Mouse (Mus musculus) hindbrain, postnatal 0 days (tissue): ENCODE results near the gene Ppm1k. TPM values are rescaled to one million over a fixed set of nuclear protein-coding genes. Genes with fewer than 3 reads are reported as not detected.

Experiments
- ATAC-seq: fragments of 200-750 bp; cut with Nextera tagmentation; 2 replicates; pipeline ENCODE4 v1.8.0; 2017; ENCODE audit warnings: mild to moderate bottlenecking, moderate TSS enrichment, moderate library complexity
- DNase-seq: peaks from one replicate; pipeline ENCODE4 v3.0.0-alpha.2; 2015; ENCODE audit warnings: low spot score
- H3K27ac ChIP-seq: fragments of 300-500 bp; sonication (generic); 2 replicates; pipeline ENCODE4 v1.5.1; 2014; ENCODE audit warnings: mild to moderate bottlenecking
- H3K27me3 ChIP-seq: fragments of 300-500 bp; sonication (generic); 2 replicates; pipeline ENCODE4 v1.6.1; 2014; ENCODE audit warnings: low read length, mixed read lengths; ENCODE audit not compliant: insufficient read depth
- H3K36me3 ChIP-seq: fragments of 300-500 bp; sonication (generic); 2 replicates; pipeline ENCODE4 v1.6.1; 2014; ENCODE audit warnings: low read length, mixed read lengths; ENCODE audit not compliant: insufficient read depth
- H3K4me1 ChIP-seq: fragments of 300-500 bp; sonication (generic); 2 replicates; pipeline ENCODE4 v1.6.1; 2014; ENCODE audit warnings: antibody characterized with exemption, low read length, mixed read lengths; ENCODE audit not compliant: insufficient read depth
- H3K4me2 ChIP-seq: fragments of 300-500 bp; sonication (generic); 2 replicates; pipeline ENCODE4 v1.6.1; 2014; ENCODE audit warnings: low read depth, mild to moderate bottlenecking, low read length, moderate library complexity, mixed read lengths
- H3K4me3 ChIP-seq: fragments of 300-500 bp; sonication (generic); 2 replicates; pipeline ENCODE4 v1.5.1; 2014; ENCODE audit warnings: low read length
- H3K9ac ChIP-seq: fragments of 300-500 bp; sonication (generic); replicated peaks from 2 replicates; pipeline ENCODE4 v1.6.1; 2014; ENCODE audit warnings: mild to moderate bottlenecking, low read length, moderate library complexity, mixed read lengths
- H3K9me3 ChIP-seq: fragments of 300-500 bp; sonication (generic); 2 replicates; pipeline ENCODE4 v1.6.1; 2016; ENCODE audit warnings: low read length, mixed read lengths
- CTCF ChIP-seq: IDR thresholded peaks from 2 replicates; pipeline ENCODE4 v1.5.1; 2016; ENCODE audit warnings: antibody characterized with exemption, control low read depth, low read depth
- WGBS: fragments of 180-500 bp; shearing (Covaris S2); extraction: QIAGEN DNeasy Blood & Tissue Kit; methylation state at CpG from one replicate; pipeline ENCODE4 v1.1.7; 2014; 5-methylcytosine and 5-hydroxymethylcytosine counted together
- polyA plus RNA-seq: library from polyadenylated mRNA; unstranded; fragments of >200 nt; fragmentation: Nextera tagmentation; extraction: Ambion mirVana; gene quantifications from 2 replicates; pipeline ENCODE4 v1.2.1, GENCODE M21; 2015
- total RNA-seq: library from RNA; depleted of rRNA; stranded (reverse); fragments of >200 nt; gene quantifications from 2 replicates; pipeline ENCODE4 v1.2.3, GENCODE M21; 2014; rRNA removed

Ppm1k gene
- total RNA-seq, result 11.3 and 12.4 TPM in 2 replicates
- polyA plus RNA-seq, result 8.2 and 9.4 TPM in 2 replicates

GRCm38 (mm10) chr6:57535386-57535936, at the start of gene Ppm1k:
Gene Ppm1k, minus strand, starts transcription at chr6:57535468.
- no peak for TF ChIP-seq CTCF
- H3K27me3 ChIP-seq, result no peaks in the 10 kb centered on the region
- H3K9ac ChIP-seq, result peak within 1 kb of the TSS; percentile 62
- ATAC-seq (peak; percentile 99), DNase-seq (peak; percentile 99)
- H3K4me1 ChIP-seq, result peaks cover 5% of the 10 kb centered on the region; the same call in 1 of the 2 replicates
- H3K4me2 ChIP-seq, result peak within 1 kb of the TSS; percentile 81
- no peaks in the 10 kb centered on the region for H3K9me3 ChIP-seq
- H3K4me3 ChIP-seq, result peak within 1 kb of the TSS; percentile 57
- no peaks in the 10 kb centered on the region for H3K36me3 ChIP-seq
- peak within 1 kb of the TSS; percentile 83 for H3K27ac ChIP-seq
- WGBS, result under 1% methylated on average over 24 of the region's 24 CpGs

DNA sequence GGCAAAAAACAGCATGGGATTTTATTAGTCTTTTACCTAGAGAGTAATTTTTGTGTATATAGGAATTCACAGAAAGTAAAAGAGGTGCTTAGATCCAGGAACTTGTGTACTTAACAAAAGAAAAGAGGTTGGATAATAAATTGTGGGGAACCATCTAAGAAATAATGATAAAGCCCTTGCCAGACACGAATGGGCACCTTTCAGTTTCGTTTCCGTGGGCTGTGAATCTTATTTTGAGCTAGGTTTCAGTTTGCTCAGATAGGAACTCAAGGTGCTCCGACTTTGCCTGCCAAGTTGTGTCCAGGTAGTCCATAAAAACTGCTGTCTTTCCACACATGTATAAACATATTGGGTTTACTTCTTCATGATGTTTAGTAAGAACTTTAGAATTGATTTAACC, 47.1 kb upstream of the Ppm1k start:
- Histone ChIP-seq H3K4me3 (no peak overlapping the region), H3K27me3 (no peaks in the 10 kb centered on the region), H3K27ac (no peak overlapping the region), H3K9me3 (no peaks in the 10 kb centered on the region), H3K4me1 (no peaks in the 10 kb centered on the region), H3K4me2 (no peak overlapping the region), H3K9ac (no peak overlapping the region), H3K36me3 (no peaks in the 10 kb centered on the region)
- ATAC-seq (no peak), DNase-seq (no peak)
- 87% methylated on average over 4 of the region's 4 CpGs for WGBS
- no peak for TF ChIP-seq CTCF

DNA sequence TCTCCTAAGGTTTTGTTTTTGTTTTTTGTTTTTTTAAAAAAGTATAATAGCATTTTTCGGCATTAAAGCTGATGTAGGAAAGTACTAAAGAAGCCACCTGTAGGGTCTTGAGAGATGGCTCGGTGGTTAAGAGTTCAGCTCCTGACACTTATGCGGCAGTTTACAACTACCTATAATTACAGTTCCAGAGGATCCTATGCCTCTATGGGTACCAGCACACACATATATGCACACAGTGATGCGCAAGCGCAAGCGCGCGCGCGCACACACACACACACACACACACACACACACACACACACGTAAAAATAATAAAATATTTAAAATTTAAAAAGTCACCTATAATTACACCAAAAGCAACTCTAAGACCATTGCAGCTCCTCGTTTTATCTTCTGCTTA, 46.3 kb upstream of the Ppm1k start:
- WGBS, result 86% methylated on average over 12 of the region's 12 CpGs
- TF ChIP-seq CTCF, result no peak
- DNase-seq, result no peak
- no peaks in the 10 kb centered on the region for H3K36me3 ChIP-seq
- no peak for ATAC-seq
- H3K27me3 ChIP-seq, result no peaks in the 10 kb centered on the region
- no peak overlapping the region for H3K9ac ChIP-seq
- peak overlapping the region; percentile 80 for H3K4me2 ChIP-seq
- H3K4me3 ChIP-seq, result peak overlapping the region; percentile 47
- no peaks in the 10 kb centered on the region for H3K9me3 ChIP-seq
- H3K4me1 ChIP-seq, result no peaks in the 10 kb centered on the region
- H3K27ac ChIP-seq, result peak overlapping the region; percentile 61; the same call in 1 of the 2 replicates

DNA sequence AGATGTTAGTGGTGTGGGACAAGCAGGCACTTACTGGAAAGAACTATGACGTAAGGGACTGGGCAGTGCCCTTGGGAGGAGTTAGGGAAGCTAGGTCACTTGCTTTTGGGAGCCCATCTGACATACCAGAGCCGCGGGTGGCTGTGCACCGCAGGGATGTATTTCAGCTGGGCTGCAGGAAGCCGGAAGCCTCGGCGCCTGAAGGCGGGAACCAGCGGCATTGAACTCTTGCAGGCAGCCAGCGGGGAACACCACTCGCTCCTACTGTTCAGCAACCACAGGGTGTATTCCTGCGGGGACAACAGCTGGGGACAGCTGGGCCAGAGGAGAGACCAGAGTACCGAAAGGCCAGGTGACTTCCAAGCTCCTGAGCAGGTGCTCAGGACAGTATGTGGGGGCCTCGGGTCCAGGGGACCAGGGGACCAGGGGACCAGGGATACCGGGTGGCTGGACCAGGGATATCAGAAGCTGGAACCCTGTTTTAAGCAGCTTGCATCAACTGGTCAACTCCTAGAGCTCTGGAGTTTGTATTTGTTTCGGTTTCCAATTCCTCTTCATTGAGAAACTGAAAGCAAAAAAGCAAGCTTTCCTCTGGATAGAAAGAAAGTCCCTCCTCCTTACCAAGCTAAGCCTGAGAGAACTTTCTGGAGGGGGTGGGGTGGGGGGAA, 45.7 kb upstream of the Ppm1k start, which contains the start of gene Herc6:
TSS of gene Herc6 (plus strand) at position 120 of the 668 bp plus-strand sequence.
- H3K4me3 ChIP-seq, result peak within 1 kb of the TSS; percentile 47
- H3K4me1 ChIP-seq, result no peaks in the 10 kb centered on the region
- ATAC-seq (peak; percentile 84), DNase-seq (peak; percentile 53)
- H3K27me3 ChIP-seq, result no peaks in the 10 kb centered on the region
- no peaks in the 10 kb centered on the region for H3K36me3 ChIP-seq
- H3K9me3 ChIP-seq, result no peaks in the 10 kb centered on the region
- peak within 1 kb of the TSS; percentile 80 for H3K4me2 ChIP-seq
- 5% methylated on average over 16 of the region's 16 CpGs for WGBS
- no peak for TF ChIP-seq CTCF
- peak within 1 kb of the TSS; percentile 61; the same call in 1 of the 2 replicates for H3K27ac ChIP-seq
- H3K9ac ChIP-seq, result peak within 1 kb of the TSS; percentile 53

GRCm38 (mm10) chr6:57571587-57571986, 36.3 kb upstream of the Ppm1k start:
- H3K9ac ChIP-seq, result no peak overlapping the region
- ATAC-seq (no peak), DNase-seq (no peak)
- no peak overlapping the region for H3K4me3 ChIP-seq
- H3K27ac ChIP-seq, result no peak overlapping the region
- TF ChIP-seq CTCF, result no peak
- H3K4me2 ChIP-seq, result no peak overlapping the region
- H3K27me3 ChIP-seq, result no peaks in the 10 kb centered on the region
- no peaks in the 10 kb centered on the region for H3K36me3 ChIP-seq
- no peaks in the 10 kb centered on the region for H3K9me3 ChIP-seq
- H3K4me1 ChIP-seq, result no peaks in the 10 kb centered on the region

DNA sequence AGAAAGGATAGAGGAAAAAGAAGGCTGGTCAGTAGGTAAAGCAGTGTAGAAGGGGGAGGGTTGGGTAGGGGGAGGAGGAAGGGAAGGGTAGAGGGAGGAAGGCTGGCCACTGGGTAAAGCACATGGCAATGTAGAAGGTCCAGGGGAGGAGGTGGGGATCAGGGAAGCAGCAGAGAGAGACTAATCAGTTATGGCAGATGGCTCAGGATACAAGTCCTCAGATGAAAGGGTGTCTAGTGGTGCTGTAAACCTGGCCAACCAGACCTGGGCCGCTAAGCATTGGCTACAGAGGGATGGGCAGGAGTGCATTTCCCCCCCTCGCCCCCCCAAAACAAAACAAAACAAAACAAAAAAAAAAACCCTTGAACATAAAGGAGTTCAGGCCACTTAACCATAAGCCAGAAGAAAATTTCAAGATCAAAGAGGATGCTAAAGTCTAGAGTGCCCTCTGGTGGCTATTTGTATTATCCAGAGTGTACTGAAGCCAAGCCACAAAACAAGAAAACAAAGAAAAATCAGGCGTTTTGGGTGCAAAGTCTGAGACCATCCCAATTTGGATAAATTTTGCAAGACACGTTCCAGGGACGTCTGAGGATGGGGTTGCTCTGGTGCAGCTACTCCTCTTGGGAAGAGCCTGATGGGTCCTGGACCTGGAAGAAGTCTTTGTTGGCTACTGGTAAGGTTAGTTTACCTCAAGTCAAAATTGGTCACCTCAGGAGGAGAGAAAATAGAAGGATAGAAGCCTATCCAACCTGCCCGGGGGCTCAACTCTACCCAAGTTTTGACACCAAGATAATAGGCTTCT, 35.1 kb upstream of the Ppm1k start:
- no peak overlapping the region for H3K9ac ChIP-seq
- no peak overlapping the region for H3K4me3 ChIP-seq
- no peaks in the 10 kb centered on the region for H3K4me1 ChIP-seq
- no peak overlapping the region for H3K27ac ChIP-seq
- no peak overlapping the region for H3K4me2 ChIP-seq
- peak; percentile 83 for DNase-seq
- no peaks in the 10 kb centered on the region for H3K36me3 ChIP-seq
- H3K9me3 ChIP-seq, result no peaks in the 10 kb centered on the region
- peak; percentile 71 for ATAC-seq
- no peaks in the 10 kb centered on the region for H3K27me3 ChIP-seq
- TF ChIP-seq CTCF, result peak; percentile 74
- 12% methylated on average over 6 of the region's 6 CpGs for WGBS
